Mouse (Mus musculus): Measurements from ENCODE around the gene Celsr1.

DNA sequence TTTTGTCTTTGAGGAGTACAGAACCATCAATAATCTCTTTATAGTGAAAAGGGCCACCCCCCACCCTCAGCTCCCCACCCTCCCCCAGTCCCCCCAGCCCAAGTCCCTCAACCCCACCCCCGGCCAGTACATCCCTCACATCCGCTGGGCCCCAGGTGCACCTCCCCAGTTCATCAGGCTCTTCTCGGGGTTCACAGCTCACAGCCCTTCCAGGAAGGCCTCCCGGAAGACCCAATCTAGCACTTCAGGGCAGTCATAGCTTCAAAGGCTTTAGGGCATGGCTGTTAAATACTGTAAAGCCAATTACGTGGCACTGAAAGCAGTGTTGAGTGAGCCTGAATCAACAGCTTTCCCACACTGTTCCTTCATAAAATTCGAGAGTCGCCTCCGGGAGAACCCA lies 5.7 kb downstream of the Celsr1 start:
- no peak for TF ChIP-seq CTCF (IDR thresholded peaks at IDR 0.05)
- TF ChIP-seq EP300 (IDR thresholded peaks at IDR 0.05; ENCODE audit: insufficient read depth, low read depth, low read length): no peak

All from heart, adult 2 months (tissue).